Mouse (Mus musculus) heart, embryonic 11.5 days (tissue): Measurements from ENCODE around the gene Cdh12. TPM values are rescaled to one million over a fixed set of nuclear protein-coding genes. Genes with fewer than 3 reads are reported as not detected.
"Not testable (repeated sequence)": the region's sequence is repeated elsewhere in the genome, so short reads cannot be mapped to it uniquely, and the experiment has no call there.

Source experiments
- ATAC-seq: fragments of 200-750 bp; cut with Nextera tagmentation; replicated peaks from 2 replicates; pipeline ENCODE4 v1.8.0; 2017; ENCODE audit warnings: moderate library complexity; ENCODE audit not compliant: insufficient number of reproducible peaks, low FRiP score, low TSS enrichment
- H3K27ac ChIP-seq: fragments of 300-500 bp; sonication (generic); 2 replicates; pipeline ENCODE4 v1.5.1; 2014; ENCODE audit warnings: mild to moderate bottlenecking, low read depth, low read length
- H3K27me3 ChIP-seq: fragments of 300-500 bp; sonication (generic); 2 replicates; pipeline ENCODE4 v1.6.1; 2014; ENCODE audit warnings: mild to moderate bottlenecking, low read length, mixed read lengths; ENCODE audit not compliant: control insufficient read depth, insufficient read depth
- H3K36me3 ChIP-seq: fragments of 300-500 bp; sonication (generic); 2 replicates; pipeline ENCODE4 v1.6.1; 2014; ENCODE audit warnings: mild to moderate bottlenecking, low read length, moderate library complexity, mixed read lengths; ENCODE audit not compliant: control insufficient read depth, insufficient read depth
- H3K4me1 ChIP-seq: fragments of 300-500 bp; sonication (generic); 2 replicates; pipeline ENCODE4 v1.6.1; 2014; ENCODE audit warnings: low read length; ENCODE audit not compliant: control insufficient read depth, insufficient read depth
- H3K4me2 ChIP-seq: fragments of 300-500 bp; sonication (generic); 2 replicates; pipeline ENCODE4 v1.6.1; 2014; ENCODE audit warnings: mild to moderate bottlenecking, moderate library complexity
- H3K4me3 ChIP-seq: fragments of 300-500 bp; sonication (generic); 2 replicates; pipeline ENCODE4 v1.5.1; 2014; ENCODE audit warnings: low read depth, low read length
- H3K9ac ChIP-seq: fragments of 300-500 bp; sonication (generic); 2 replicates; pipeline ENCODE4 v1.6.1; 2014; ENCODE audit warnings: mild to moderate bottlenecking, low read depth, low read length, moderate library complexity
- H3K9me3 ChIP-seq: fragments of 300-500 bp; sonication (generic); replicated peaks from 2 replicates; pipeline ENCODE4 v1.6.1; 2016; ENCODE audit warnings: low read length; ENCODE audit not compliant: control insufficient read depth
- WGBS: fragments of 180-500 bp; shearing (Covaris S2); extraction: QIAGEN DNeasy Blood & Tissue Kit; methylation state at CpG from one replicate; pipeline ENCODE4 v1.1.7; 2014; ENCODE audit not compliant: insufficient replicate concordance; 5-methylcytosine and 5-hydroxymethylcytosine counted together
- polyA plus RNA-seq: library from polyadenylated mRNA; unstranded; fragments of >200 nt; fragmentation: Nextera tagmentation; extraction: Ambion mirVana; gene quantifications from 2 replicates; pipeline ENCODE4 v1.2.1, GENCODE M21; 2014

Cdh12 gene
- polyA plus RNA-seq, 1 experiment from 2014 or later: 0.04 TPM

GRCm38 (mm10) chr15:21132999-21133398 lies 683.9 kb downstream of the Cdh12 start:
- no peaks in the 10 kb centered on the region for H3K27me3 ChIP-seq
- H3K4me2 ChIP-seq: no peak overlapping the region
- H3K4me3 ChIP-seq: no peak overlapping the region
- no peak overlapping the region for H3K27ac ChIP-seq
- no peaks in the 10 kb centered on the region for H3K4me1 ChIP-seq
- no peak overlapping the region for H3K9ac ChIP-seq
- no peaks in the 10 kb centered on the region for H3K9me3 ChIP-seq
- H3K36me3 ChIP-seq: no peaks in the 10 kb centered on the region
- ATAC-seq: no peak

DNA sequence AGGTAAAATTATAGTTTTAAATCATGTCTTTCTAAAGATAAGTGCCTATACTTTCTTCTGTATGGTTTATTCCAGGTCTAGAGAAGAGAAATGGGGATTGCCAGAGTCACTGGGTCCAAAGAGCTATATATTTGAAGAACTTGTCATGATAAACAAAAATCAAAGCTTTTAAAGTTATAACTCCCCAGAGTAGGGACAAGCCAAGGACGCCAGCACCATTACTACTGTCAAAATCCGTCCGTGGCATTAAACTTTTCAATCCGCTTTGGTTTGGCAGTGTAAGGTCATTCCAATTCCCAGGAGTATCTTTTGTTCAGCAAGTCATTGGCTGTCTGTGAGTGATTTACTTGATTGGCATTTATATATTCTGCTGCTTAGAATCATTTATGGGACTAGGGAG lies 697.8 kb downstream of the Cdh12 start:
- WGBS: 80% methylated on average over 4 of the region's 4 CpGs
- ATAC-seq: no peak
- H3K36me3 ChIP-seq: no peaks in the 10 kb centered on the region

DNA sequence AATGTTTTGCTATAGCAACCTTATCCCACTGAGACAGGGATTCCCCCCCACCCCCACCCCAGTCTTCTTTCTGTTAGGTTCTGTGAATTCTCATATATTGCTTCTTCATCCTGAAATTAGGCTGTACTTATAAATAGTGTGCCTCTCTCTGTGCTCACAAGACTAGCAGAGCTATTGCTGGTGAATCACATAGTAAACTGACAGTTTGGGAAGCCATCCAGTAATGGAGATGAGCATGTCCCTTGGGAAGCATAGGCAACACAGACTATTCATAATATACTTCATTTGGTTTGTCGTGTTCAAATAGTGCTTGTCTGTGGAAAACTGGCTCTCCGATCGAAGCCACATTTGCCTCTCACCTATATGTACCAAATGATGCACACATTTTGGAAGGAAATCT lies 704.5 kb downstream of the Cdh12 start:
- Histone ChIP-seq H3K4me1 (no peaks in the 10 kb centered on the region), H3K4me2 (no peak overlapping the region), H3K27me3 (no peaks in the 10 kb centered on the region), H3K9ac (no peak overlapping the region), H3K4me3 (no peak overlapping the region), H3K27ac (no peak overlapping the region), H3K9me3 (no peaks in the 10 kb centered on the region), H3K36me3 (no peaks in the 10 kb centered on the region)
- no peak for ATAC-seq
- 92% methylated on average over 3 of the region's 3 CpGs for WGBS

More for the DNA sequence above, 697.8 kb downstream of the Cdh12 start:
- Histone ChIP-seq H3K27me3 (no peaks in the 10 kb centered on the region), H3K4me2 (no peak overlapping the region), H3K9ac (no peak overlapping the region), H3K4me3 (no peak overlapping the region), H3K9me3 (no peaks in the 10 kb centered on the region), H3K4me1 (no peaks in the 10 kb centered on the region), H3K27ac (no peak overlapping the region)

GRCm38 (mm10) chr15:21179727-21180126 lies 730.7 kb downstream of the Cdh12 start:
- no peak for ATAC-seq
- WGBS: 56% methylated on average over 5 of the region's 5 CpGs

DNA sequence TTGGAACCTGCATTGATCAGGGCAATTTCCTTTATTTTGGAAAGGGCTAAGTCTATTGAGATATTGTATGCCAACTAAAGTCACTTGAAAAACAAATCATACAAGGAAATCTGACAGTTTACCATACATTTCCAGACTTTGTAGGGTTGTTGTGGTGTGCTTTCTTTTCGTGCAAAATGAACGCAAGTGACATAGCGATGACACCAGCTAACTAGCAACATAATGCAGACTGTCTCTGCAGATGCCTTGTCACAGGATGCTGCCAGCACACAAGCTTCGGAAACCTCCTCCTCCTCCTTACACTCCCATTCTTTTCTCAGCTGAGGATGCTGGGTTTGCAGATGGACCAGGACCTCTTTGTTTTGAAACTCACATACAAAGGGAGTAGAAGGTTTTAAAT lies 731.1 kb downstream of the Cdh12 start:
- Histone ChIP-seq H3K9ac (no peak overlapping the region), H3K27ac (no peak overlapping the region), H3K4me1 (no peaks in the 10 kb centered on the region), H3K36me3 (no peaks in the 10 kb centered on the region), H3K4me3 (no peak overlapping the region), H3K4me2 (no peak overlapping the region), H3K9me3 (no peaks in the 10 kb centered on the region), H3K27me3 (no peaks in the 10 kb centered on the region)
- ATAC-seq: no peak
- 56% methylated on average over 4 of the region's 4 CpGs for WGBS

More at GRCm38 (mm10) chr15:21179727-21180126, 730.7 kb downstream of the Cdh12 start:
- Histone ChIP-seq H3K9me3 (no peaks in the 10 kb centered on the region), H3K36me3 (no peaks in the 10 kb centered on the region), H3K4me3 (no peak overlapping the region), H3K27ac (no peak overlapping the region), H3K4me2 (no peak overlapping the region), H3K9ac (no peak overlapping the region), H3K27me3 (no peaks in the 10 kb centered on the region), H3K4me1 (no peaks in the 10 kb centered on the region)

- Histone ChIP-seq H3K4me2 (no peak overlapping the region), H3K9me3 (no peaks in the 10 kb centered on the region), H3K27ac (no peak overlapping the region), H3K27me3 (no peaks in the 10 kb centered on the region), H3K36me3 (no peaks in the 10 kb centered on the region), H3K9ac (no peak overlapping the region), H3K4me3 (no peak overlapping the region), H3K4me1 (no peaks in the 10 kb centered on the region)
- no peak for ATAC-seq
- 45% methylated on average over 1 of the region's 1 CpGs for WGBS
Observed at GRCm38 (mm10) chr15:21185799-21186198, 736.7 kb downstream of the Cdh12 start.

- H3K9me3 ChIP-seq, H3K4me2 ChIP-seq, H3K27me3 ChIP-seq, ATAC-seq, H3K9ac ChIP-seq, H3K4me3 ChIP-seq, H3K4me1 ChIP-seq, H3K27ac ChIP-seq, H3K36me3 ChIP-seq: not testable (repeated sequence)
- 78% methylated on average over 2 of the region's 2 CpGs for WGBS
Observed at GRCm38 (mm10) chr15:21210089-21210488, 761.0 kb downstream of the Cdh12 start.

DNA sequence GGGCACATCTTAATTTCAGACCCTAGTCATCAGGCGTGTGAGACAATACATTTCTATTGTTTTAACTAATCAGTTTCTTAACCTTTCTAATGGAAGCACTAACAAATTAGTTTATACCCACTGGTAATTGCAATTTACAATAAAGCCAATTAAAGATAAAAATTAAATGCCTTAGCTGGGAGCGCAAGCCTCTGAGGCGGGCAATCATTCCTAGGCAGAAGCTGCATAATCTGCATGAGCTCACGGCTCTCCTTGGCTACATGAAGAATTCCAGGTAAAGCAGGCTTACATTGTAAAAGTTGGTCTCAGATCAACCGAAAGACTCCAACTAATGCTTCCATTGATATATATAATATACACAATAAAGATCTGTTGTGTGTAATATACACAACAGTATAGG lies 773.9 kb downstream of the Cdh12 start:
- H3K27ac ChIP-seq: no peak overlapping the region
- H3K27me3 ChIP-seq: no peaks in the 10 kb centered on the region
- no peaks in the 10 kb centered on the region for H3K4me1 ChIP-seq
- H3K9ac ChIP-seq: no peak overlapping the region
- no peak for ATAC-seq
- H3K4me3 ChIP-seq: no peak overlapping the region
- no peak overlapping the region for H3K4me2 ChIP-seq
- no peaks in the 10 kb centered on the region for H3K9me3 ChIP-seq
- WGBS: 87% methylated on average over 5 of the region's 5 CpGs
- no peaks in the 10 kb centered on the region for H3K36me3 ChIP-seq

DNA sequence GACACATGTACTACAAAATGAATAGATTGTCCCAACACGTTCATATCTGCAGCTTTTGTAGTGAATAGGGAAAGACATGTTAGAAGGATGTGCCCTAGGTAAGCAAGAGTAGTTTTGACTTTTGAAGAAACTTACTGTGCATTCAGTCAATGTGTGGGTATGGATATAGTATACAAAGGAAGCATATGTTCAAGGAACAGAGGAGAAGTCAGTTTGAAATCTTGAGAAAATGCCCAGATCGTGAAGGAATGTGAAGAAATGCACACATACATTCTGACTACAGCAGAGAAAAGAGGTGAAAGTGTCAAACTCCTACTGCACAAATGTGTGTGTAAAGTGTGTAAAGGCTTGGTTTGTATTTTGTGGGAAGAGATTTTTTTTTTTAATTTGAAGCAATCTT lies 812.3 kb downstream of the Cdh12 start:
- 72% methylated on average over 2 of the region's 2 CpGs for WGBS
- Histone ChIP-seq H3K9me3 (no peaks in the 10 kb centered on the region), H3K27ac (no peak overlapping the region), H3K27me3 (no peaks in the 10 kb centered on the region), H3K4me3 (no peak overlapping the region), H3K9ac (no peak overlapping the region), H3K4me2 (no peak overlapping the region), H3K4me1 (no peaks in the 10 kb centered on the region), H3K36me3 (no peaks in the 10 kb centered on the region)
- ATAC-seq: no peak
